Comparison of ENCODE assay signal across 8 mouse cellular contexts in the genomic region with DNA sequence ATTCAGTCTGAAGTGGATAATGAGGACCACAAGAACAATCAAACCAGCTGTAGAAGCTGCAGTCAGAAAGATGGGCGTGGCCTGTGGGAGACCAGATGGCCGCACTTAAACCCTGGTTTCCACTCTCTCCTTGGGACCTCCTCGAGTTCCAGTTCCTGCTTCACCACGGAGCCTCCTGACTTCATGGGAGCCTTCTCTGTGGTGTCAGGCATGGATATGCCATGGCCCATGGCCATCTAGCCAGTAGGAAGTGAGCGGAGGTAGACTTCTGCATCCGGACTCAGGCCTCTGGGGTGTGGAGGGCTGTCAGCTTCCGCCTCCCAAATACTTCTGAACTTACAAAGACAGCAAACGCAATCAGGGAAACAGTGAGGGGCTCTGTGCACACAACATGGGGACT.
DNase-seq lines count a peak whose midpoint lies in the region; ATAC-seq lines count a peak whose summit lies in the region.

No protein-coding gene starts in this region.

- H3K9ac ChIP-seq in embryonic facial prominence, embryonic 13.5 days = no peak overlapping the region

- H3K27me3 ChIP-seq in embryonic facial prominence, embryonic 13.5 days = no peaks in the 10 kb centered on the region
- no peaks in the 10 kb centered on the region for H3K27me3 ChIP-seq in limb, embryonic 10.5 days (ENCODE audit: low read depth, poor library complexity, severe bottlenecking)

- 0 out of 2 replicates have a peak overlapping the region, but pooled peaks have one; percentile 1 for H3K27ac ChIP-seq in embryonic facial prominence, embryonic 13.5 days
- H3K27ac ChIP-seq in limb, embryonic 10.5 days = peak overlapping the region; percentile 28; the same call in 1 of the 2 replicates

- 55% methylated on average over 8 of the region's 8 CpGs for WGBS in embryonic facial prominence, embryonic 13.5 days
- 78% methylated on average over 8 of the region's 8 CpGs for WGBS in limb, embryonic 10.5 days

- no peaks in the 10 kb centered on the region for H3K9me3 ChIP-seq in embryonic facial prominence, embryonic 13.5 days
- H3K9me3 ChIP-seq in limb, embryonic 10.5 days (replicated peaks) = no peaks in the 10 kb centered on the region

- H3K36me3 ChIP-seq in embryonic facial prominence, embryonic 13.5 days = no peaks in the 10 kb centered on the region
- no peaks in the 10 kb centered on the region for H3K36me3 ChIP-seq in limb, embryonic 10.5 days

- no peak for ATAC-seq in embryonic facial prominence, embryonic 13.5 days (ENCODE audit: insufficient number of reproducible peaks, insufficient read depth, low FRiP score, low TSS enrichment, low read depth)
- ATAC-seq in erythroid progenitor cell, adult 5-6 weeks (replicated peaks; ENCODE audit: low FRiP score, poor library complexity, severe bottlenecking) = no peak

- H3K4me2 ChIP-seq in embryonic facial prominence, embryonic 13.5 days = no peak overlapping the region

- intact Hi-C loops in left cerebral cortex, postnatal 10 days (cut with DNase I) = no loop called here

- peaks cover 63% of the 10 kb centered on the region for H3K4me1 ChIP-seq in embryonic facial prominence, embryonic 13.5 days
- H3K4me1 ChIP-seq in limb, embryonic 10.5 days = peaks cover 25% of the 10 kb centered on the region

- H3K4me3 ChIP-seq in embryonic facial prominence, embryonic 13.5 days = no peak overlapping the region
- H3K4me3 ChIP-seq in limb, embryonic 10.5 days = no peak overlapping the region

- peak; percentile 34 to 51 for DNase-seq in left cerebral cortex, postnatal 10 days (ENCODE audit: extremely low spot score in 1 of 2, low spot score in 2 of 2)
- no peak for DNase-seq in left cerebral cortex, adult 18-20 months (ENCODE audit: low spot score in 2 of 2)
- DNase-seq in limb, embryonic 10.5 days (ENCODE audit: low spot score) = no peak
- DNase-seq in natural killer cell, adult 2 months (ENCODE audit: low spot score in 2 of 2) = peak; percentile 46 to 62
- DNase-seq in kidney, postnatal 36 days = no peak
- DNase-seq in adrenal gland, postnatal 25 days = no peak

Comparison
In these comparisons a context has a peak if more than half of its experiments do, and no peak if none do; other contexts are left out.
1. DNase-seq: peak in left cerebral cortex, postnatal 10 days (2 of 2) and natural killer cell, adult 2 months (2 of 2); none in left cerebral cortex, adult 18-20 months (0 of 2), limb, embryonic 10.5 days (single experiment), kidney, postnatal 36 days (0 of 2) and adrenal gland, postnatal 25 days (single experiment).